8 mouse cellular contexts compared by ENCODE assay signal in the genomic region with DNA sequence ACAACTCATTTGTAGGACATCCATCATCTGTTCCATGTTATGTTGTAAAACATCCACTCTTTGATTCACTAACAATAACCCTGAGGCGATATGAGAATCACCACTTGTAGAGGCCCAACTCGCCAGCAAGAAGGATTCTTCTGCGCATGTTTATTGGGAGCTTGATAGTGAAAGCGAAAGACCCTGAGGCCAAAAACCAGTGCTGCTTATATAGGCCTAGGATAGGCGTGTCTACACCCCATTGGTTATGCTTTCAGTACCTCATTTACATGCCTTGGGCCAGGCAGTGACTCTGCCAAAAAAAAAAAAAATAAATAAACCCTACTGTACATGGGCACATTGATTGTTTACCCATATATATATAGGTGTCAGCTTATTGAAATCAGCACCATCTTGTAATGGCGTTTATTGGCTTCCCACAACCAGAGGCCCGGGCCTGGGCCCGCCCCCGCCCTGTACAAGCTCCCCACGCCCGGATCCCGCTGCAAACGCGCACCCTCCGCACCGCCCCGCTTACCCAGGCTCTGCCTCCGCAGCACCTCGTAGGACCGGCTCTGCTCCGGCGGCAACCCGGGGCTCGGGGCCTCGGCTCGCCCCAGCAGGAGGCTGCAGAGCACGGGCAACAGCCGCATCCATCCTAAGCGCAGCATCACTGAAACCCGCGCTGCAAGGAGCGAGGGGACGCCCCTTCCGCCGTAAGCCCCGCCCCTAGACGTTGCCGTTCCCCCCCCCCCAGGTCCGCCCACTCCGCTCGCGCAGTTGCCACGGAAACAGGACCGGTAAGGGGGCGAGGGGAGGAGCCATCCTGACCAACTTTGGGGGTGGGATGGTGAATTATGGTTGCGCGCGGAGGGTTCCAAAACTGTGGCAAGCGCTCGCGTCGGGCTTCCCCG. TPM values are rescaled to one million over a fixed set of nuclear protein-coding genes. Genes with fewer than 3 reads are reported as not detected.
DNase-seq lines count a peak whose midpoint lies in the region; ATAC-seq lines count a peak whose summit lies in the region.

A gene (minus strand): TSS at position 673 of the 893 bp plus-strand sequence.

- H3K4me2 ChIP-seq in embryonic facial prominence, embryonic 13.5 days = peak within 1 kb of the TSS; percentile 62
- H3K4me2 ChIP-seq in limb, embryonic 15.5 days = peak within 1 kb of the TSS; percentile 67
- H3K4me2 ChIP-seq in midbrain, embryonic 16.5 days (ENCODE audit: low read length) = peak within 1 kb of the TSS; percentile 57

- H3K4me3 ChIP-seq in embryonic facial prominence, embryonic 13.5 days = peak within 1 kb of the TSS; percentile 73
- H3K4me3 ChIP-seq in limb, embryonic 15.5 days = peak within 1 kb of the TSS; percentile 72
- peak within 1 kb of the TSS; percentile 50 for H3K4me3 ChIP-seq in midbrain, embryonic 16.5 days (ENCODE audit: low read depth, low read length)

- ATAC-seq in embryonic facial prominence, embryonic 13.5 days (ENCODE audit: insufficient number of reproducible peaks, insufficient read depth, low FRiP score, low TSS enrichment, low read depth) = peak; percentile 89
- peak; percentile 85; the same call in 1 of the 2 replicates for ATAC-seq in limb, embryonic 15.5 days (ENCODE audit: insufficient number of reproducible peaks, low FRiP score, low TSS enrichment, low read depth)
- peak; percentile 89 for ATAC-seq in midbrain, embryonic 16.5 days

- H3K36me3 ChIP-seq in embryonic facial prominence, embryonic 13.5 days = peaks cover 18% of the 10 kb centered on the region
- H3K36me3 ChIP-seq in limb, embryonic 15.5 days = peaks cover 9% of the 10 kb centered on the region
- no peaks in the 10 kb centered on the region; the same call in 1 of the 2 replicates for H3K36me3 ChIP-seq in midbrain, embryonic 16.5 days (ENCODE audit: control insufficient read depth, insufficient read depth, low read length)

- peak within 1 kb of the TSS; percentile 85 for H3K9ac ChIP-seq in embryonic facial prominence, embryonic 13.5 days
- H3K9ac ChIP-seq in limb, embryonic 15.5 days = peak within 1 kb of the TSS; percentile 65
- H3K9ac ChIP-seq in midbrain, embryonic 16.5 days (ENCODE audit: low read depth, low read length) = peak within 1 kb of the TSS; percentile 65

- peak within 1 kb of the TSS; percentile 84 for H3K27ac ChIP-seq in embryonic facial prominence, embryonic 13.5 days
- peak within 1 kb of the TSS; percentile 80 for H3K27ac ChIP-seq in limb, embryonic 15.5 days
- H3K27ac ChIP-seq in midbrain, embryonic 16.5 days (ENCODE audit: low read length) = peak within 1 kb of the TSS; percentile 78

- H3K27me3 ChIP-seq in embryonic facial prominence, embryonic 13.5 days = no peaks in the 10 kb centered on the region
- H3K27me3 ChIP-seq in limb, embryonic 15.5 days = no peaks in the 10 kb centered on the region
- no peaks in the 10 kb centered on the region for H3K27me3 ChIP-seq in midbrain, embryonic 16.5 days (ENCODE audit: control insufficient read depth, insufficient read depth, low read depth, low read length)

- 6% methylated on average over 53 of the region's 53 CpGs for WGBS in embryonic facial prominence, embryonic 13.5 days
- WGBS in limb, embryonic 15.5 days = 7% methylated on average over 53 of the region's 53 CpGs
- 7% methylated on average over 48 of the region's 53 CpGs for WGBS in midbrain, embryonic 16.5 days

- no peak for DNase-seq in urinary bladder, adult 2 months (ENCODE audit: low spot score)
- DNase-seq in urinary bladder, postnatal 10 days (ENCODE audit: low spot score) = no peak
- peak; percentile 40 for DNase-seq in heart, adult 8-10 months (ENCODE audit: low spot score)
- peak; percentile 51 for DNase-seq in kidney, adult 9 months
- DNase-seq in spleen, postnatal 10 days (ENCODE audit: low spot score in 2 of 2) = peak; percentile 55 to 83

- H3K4me1 ChIP-seq in embryonic facial prominence, embryonic 13.5 days = 0 out of 2 replicates have a peak, but pooled peaks cover 8% of the 10 kb centered on the region
- peaks cover 12% of the 10 kb centered on the region for H3K4me1 ChIP-seq in limb, embryonic 15.5 days
- H3K4me1 ChIP-seq in midbrain, embryonic 16.5 days (ENCODE audit: control insufficient read depth, insufficient read depth, low read length) = peaks cover 3% of the 10 kb centered on the region; the same call in 1 of the 2 replicates

- 0 out of 2 replicates have a peak, but pooled peaks cover 5% of the 10 kb centered on the region for H3K9me3 ChIP-seq in embryonic facial prominence, embryonic 13.5 days
- no peaks in the 10 kb centered on the region for H3K9me3 ChIP-seq in limb, embryonic 15.5 days
- H3K9me3 ChIP-seq in midbrain, embryonic 16.5 days (replicated peaks; ENCODE audit: control insufficient read depth, low read length, poor library complexity, severe bottlenecking) = no peaks in the 10 kb centered on the region

RNA-seq across cellular contexts. Expression of the gene that starts here (rescaled TPM):
- 46.2 and 54.9 TPM in 2 replicates for polyA plus RNA-seq in urinary bladder, adult 2 months (2012; rRNA removed)
- 103 TPM in 2 replicates for polyA plus RNA-seq in embryonic facial prominence, embryonic 13.5 days (2015; fragmentation: Nextera tagmentation; extraction: Ambion mirVana)
- total RNA-seq in heart, adult 8-10 months (2022) = 1 to 10 TPM; 3.6 to 6.3 (median 4.7) TPM
- 73.5 and 76.4 TPM in 2 replicates for polyA plus RNA-seq in limb, embryonic 15.5 days (2015; fragmentation: Nextera tagmentation; extraction: Ambion mirVana)
- polyA plus RNA-seq in midbrain, embryonic 16.5 days (2015; fragmentation: Nextera tagmentation; extraction: Ambion mirVana) = 272 and 306 TPM in 2 replicates

Comparison
In these comparisons a context has a peak if more than half of its experiments do, and no peak if none do; other contexts are left out.
1. DNase-seq: peak in heart, adult 8-10 months (single experiment), kidney, adult 9 months (single experiment) and spleen, postnatal 10 days (2 of 2); none in urinary bladder, adult 2 months (single experiment) and urinary bladder, postnatal 10 days (single experiment).
2. Peak in every context shown above with its lines, with median percentiles within 50 percentile points of each other: ATAC-seq, H3K27ac ChIP-seq, H3K4me2 ChIP-seq, H3K4me3 ChIP-seq and H3K9ac ChIP-seq.